In the genomic region with DNA sequence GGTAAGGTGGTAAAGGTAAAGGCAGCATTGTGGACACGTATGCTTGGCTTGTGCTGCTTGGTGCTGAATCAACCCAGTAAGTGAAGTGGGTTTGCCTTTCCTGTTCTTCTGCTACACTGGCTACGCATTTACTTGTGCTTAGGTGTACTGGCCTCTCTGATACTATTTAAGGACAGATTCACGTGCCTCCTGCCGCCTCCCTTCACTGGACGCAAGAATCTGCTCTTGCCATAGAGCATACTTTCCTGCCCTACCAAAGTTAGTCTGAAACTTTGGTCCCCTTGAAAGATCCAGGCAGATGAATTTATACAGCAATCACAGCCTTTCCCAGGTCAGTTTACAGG, we compare ENCODE assay signal across 8 mouse cellular contexts. TPM values are rescaled to one million over a fixed set of nuclear protein-coding genes. Genes with fewer than 3 reads are reported as not detected.
DNase-seq lines count a peak whose midpoint lies in the region; ATAC-seq lines count a peak whose summit lies in the region.

No protein-coding gene starts in this region.

- 82% methylated on average over 5 of the region's 5 CpGs for WGBS in embryonic facial prominence, embryonic 15.5 days
- 89% methylated on average over 5 of the region's 5 CpGs for WGBS in limb, embryonic 10.5 days
- 84% methylated on average over 5 of the region's 5 CpGs for WGBS in neural tube, embryonic 15.5 days

- peak overlapping the region; percentile 77 for H3K4me3 ChIP-seq in embryonic facial prominence, embryonic 15.5 days (replicated peaks)
- H3K4me3 ChIP-seq in limb, embryonic 10.5 days: peak overlapping the region; percentile 87; the same call in 1 of the 2 replicates
- H3K4me3 ChIP-seq in neural tube, embryonic 15.5 days (replicated peaks): peak overlapping the region; percentile 81

- DNase-seq in left cerebral cortex, postnatal 25 days (ENCODE audit: low spot score in 2 of 2): peak; percentile 14 to 28
- no peak for DNase-seq in left cerebral cortex, postnatal 36 days (ENCODE audit: low spot score in 2 of 2)
- DNase-seq in limb, embryonic 10.5 days (ENCODE audit: low spot score): no peak
- DNase-seq in left cerebral cortex, postnatal 14 days (ENCODE audit: low spot score in 2 of 2): no peak
- DNase-seq in layer of hippocampus, adult 18-20 months (ENCODE audit: low spot score in 2 of 2): no peak

- peak overlapping the region; percentile 72 for H3K4me2 ChIP-seq in embryonic facial prominence, embryonic 15.5 days (replicated peaks)
- H3K4me2 ChIP-seq in neural tube, embryonic 15.5 days: peak overlapping the region; percentile 86

- peaks cover 9% of the 10 kb centered on the region for H3K4me1 ChIP-seq in embryonic facial prominence, embryonic 15.5 days
- peaks cover 17% of the 10 kb centered on the region for H3K4me1 ChIP-seq in limb, embryonic 10.5 days
- H3K4me1 ChIP-seq in neural tube, embryonic 15.5 days: peaks cover 17% of the 10 kb centered on the region

- H3K27ac ChIP-seq in embryonic facial prominence, embryonic 15.5 days (replicated peaks): 0 out of 2 replicates have a peak overlapping the region, but pooled peaks have one; percentile 92
- H3K27ac ChIP-seq in limb, embryonic 10.5 days: no peak overlapping the region
- H3K27ac ChIP-seq in neural tube, embryonic 15.5 days (replicated peaks): peak overlapping the region; percentile 94

- no peaks in the 10 kb centered on the region for H3K27me3 ChIP-seq in embryonic facial prominence, embryonic 15.5 days
- no peaks in the 10 kb centered on the region for H3K27me3 ChIP-seq in limb, embryonic 10.5 days (ENCODE audit: low read depth, poor library complexity, severe bottlenecking)
- no peaks in the 10 kb centered on the region for H3K27me3 ChIP-seq in neural tube, embryonic 15.5 days (replicated peaks)

- intact Hi-C loops in left cerebral cortex, postnatal 25 days (cut with DNase I): loop anchor here (5.0 kb wide), 1 partner anchor 73 kb away; no protein-coding TSS in a partner anchor
- intact Hi-C loops in left cerebral cortex, postnatal 36 days (cut with DNase I): loop anchor here (2.0 kb wide), 1 partner anchor 48 kb away; a partner anchor contains a TSS
- intact Hi-C loops in left cerebral cortex, postnatal 14 days (cut with DNase I): loop anchor here (5.0 kb wide), 1 partner anchor 73 kb away; no protein-coding TSS in a partner anchor

- ATAC-seq in embryonic facial prominence, embryonic 15.5 days (ENCODE audit: insufficient number of reproducible peaks, low FRiP score, low TSS enrichment, low read depth): no peak
- ATAC-seq in neural tube, embryonic 15.5 days (ENCODE audit: low FRiP score): no peak
- ATAC-seq in frontal cortex, adult (ENCODE audit: low TSS enrichment): no peak

- no peaks in the 10 kb centered on the region for H3K9me3 ChIP-seq in embryonic facial prominence, embryonic 15.5 days (replicated peaks)
- H3K9me3 ChIP-seq in limb, embryonic 10.5 days (replicated peaks): no peaks in the 10 kb centered on the region
- no peaks in the 10 kb centered on the region for H3K9me3 ChIP-seq in neural tube, embryonic 15.5 days (replicated peaks)

- H3K36me3 ChIP-seq in embryonic facial prominence, embryonic 15.5 days: no peaks in the 10 kb centered on the region
- H3K36me3 ChIP-seq in limb, embryonic 10.5 days: no peaks in the 10 kb centered on the region
- H3K36me3 ChIP-seq in neural tube, embryonic 15.5 days: no peaks in the 10 kb centered on the region

- H3K9ac ChIP-seq in embryonic facial prominence, embryonic 15.5 days: peak overlapping the region; percentile 69; the same call in 1 of the 2 replicates
- H3K9ac ChIP-seq in neural tube, embryonic 15.5 days (replicated peaks): peak overlapping the region; percentile 84; the same call in 1 of the 2 replicates

RNA-seq across cellular contexts. Expression of a gene that starts 1.1 kb away (rescaled TPM):
- 10 to 100 TPM; 21.4 to 22.6 TPM for total RNA-seq in left cerebral cortex, postnatal 25 days (2021)
- total RNA-seq in left cerebral cortex, postnatal 36 days (2021): 10 to 100 TPM; 21.3 TPM
- 32.8 and 35.1 TPM in 2 replicates for polyA plus RNA-seq in embryonic facial prominence, embryonic 15.5 days (2015; fragmentation: Nextera tagmentation; extraction: Ambion mirVana)
- polyA plus RNA-seq in limb, embryonic 10.5 days (2016; fragmentation: Nextera tagmentation; extraction: Ambion mirVana): 35.2 and 35.6 TPM in 2 replicates
- 22.3 and 25.7 TPM in 2 replicates for polyA plus RNA-seq in neural tube, embryonic 15.5 days (2015; fragmentation: Nextera tagmentation; extraction: Ambion mirVana)
- total RNA-seq in left cerebral cortex, postnatal 14 days (2021): 10 to 100 TPM; 21.7 to 22.2 TPM
- 10 to 100 TPM; 16.5 to 20.0 TPM for total RNA-seq in layer of hippocampus, adult 18-20 months (2021)

RNA-seq across cellular contexts. Expression of a gene that starts 11.1 kb away (rescaled TPM):
- total RNA-seq in left cerebral cortex, postnatal 25 days (2021): under 1 TPM; 0.69 to 0.92 TPM
- total RNA-seq in left cerebral cortex, postnatal 36 days (2021): 1 to 10 TPM in 1 of 2 experiments, under 1 TPM in 1; 0.77 to 1.2 TPM
- 0.29 and 0.31 TPM in 2 replicates for polyA plus RNA-seq in embryonic facial prominence, embryonic 15.5 days (2015; fragmentation: Nextera tagmentation; extraction: Ambion mirVana)
- polyA plus RNA-seq in limb, embryonic 10.5 days (2016; fragmentation: Nextera tagmentation; extraction: Ambion mirVana): 0.03 and 0.05 TPM in 2 replicates
- 0.06 and 0.17 TPM in 2 replicates for polyA plus RNA-seq in neural tube, embryonic 15.5 days (2015; fragmentation: Nextera tagmentation; extraction: Ambion mirVana)
- total RNA-seq in left cerebral cortex, postnatal 14 days (2021): under 1 TPM; 0.34 to 0.51 TPM
- under 1 TPM; 0.62 to 0.63 TPM for total RNA-seq in layer of hippocampus, adult 18-20 months (2021)

RNA-seq across cellular contexts. Expression of a gene that starts 21.7 kb away (rescaled TPM):
- 1 to 10 TPM; 4.0 to 7.1 TPM for total RNA-seq in left cerebral cortex, postnatal 25 days (2021)
- 1 to 10 TPM; 5.1 to 6.9 TPM for total RNA-seq in left cerebral cortex, postnatal 36 days (2021)
- polyA plus RNA-seq in embryonic facial prominence, embryonic 15.5 days (2015; fragmentation: Nextera tagmentation; extraction: Ambion mirVana): 6.8 and 8.8 TPM in 2 replicates
- 2.8 and 3.9 TPM in 2 replicates for polyA plus RNA-seq in limb, embryonic 10.5 days (2016; fragmentation: Nextera tagmentation; extraction: Ambion mirVana)
- polyA plus RNA-seq in neural tube, embryonic 15.5 days (2015; fragmentation: Nextera tagmentation; extraction: Ambion mirVana): 3.8 and 6.5 TPM in 2 replicates
- total RNA-seq in left cerebral cortex, postnatal 14 days (2021): 1 to 10 TPM; 4.6 to 4.7 TPM
- 1 to 10 TPM; 5.0 to 6.7 TPM for total RNA-seq in layer of hippocampus, adult 18-20 months (2021)

RNA-seq across cellular contexts. Expression of a gene that starts 49.1 kb away (rescaled TPM):
- under 1 TPM; 0.50 to 0.82 TPM for total RNA-seq in left cerebral cortex, postnatal 25 days (2021)
- under 1 TPM; 0.54 to 0.91 TPM for total RNA-seq in left cerebral cortex, postnatal 36 days (2021)
- polyA plus RNA-seq in embryonic facial prominence, embryonic 15.5 days (2015; fragmentation: Nextera tagmentation; extraction: Ambion mirVana): 19.9 and 22.4 TPM in 2 replicates
- 55.4 and 56.1 TPM in 2 replicates for polyA plus RNA-seq in limb, embryonic 10.5 days (2016; fragmentation: Nextera tagmentation; extraction: Ambion mirVana)
- 3.5 and 8.4 TPM in 2 replicates for polyA plus RNA-seq in neural tube, embryonic 15.5 days (2015; fragmentation: Nextera tagmentation; extraction: Ambion mirVana)
- under 1 TPM; 0.76 to 0.90 TPM for total RNA-seq in left cerebral cortex, postnatal 14 days (2021)
- total RNA-seq in layer of hippocampus, adult 18-20 months (2021): under 1 TPM; 0.30 to 0.35 TPM

Comparison
In these comparisons a context has a peak if more than half of its experiments do, and no peak if none do; other contexts are left out.
1. DNase-seq: peak in left cerebral cortex, postnatal 25 days (2 of 2); none in left cerebral cortex, postnatal 36 days (0 of 2), limb, embryonic 10.5 days (single experiment), left cerebral cortex, postnatal 14 days (0 of 2) and layer of hippocampus, adult 18-20 months (0 of 2).
2. Peak in every context shown above with its lines, with median percentiles within 50 percentile points of each other: H3K4me3 ChIP-seq.